Mouse (Mus musculus) spleen, postnatal 36 days (tissue): ENCODE measurements around the gene Plpp2.

Experiments used
- DNase-seq, 2 experiments: peaks; one replicate each; pipeline ENCODE4 v3.0.0; 2022; ENCODE audit warnings: low spot score in 2 of 2, mixed read lengths in 1 of 2

Plpp2 gene

GRCm38 (mm10) chr10:79550366-79550765 is 16.8 kb upstream of the Plpp2 start:
- DNase-seq = no peak

GRCm38 (mm10) chr10:79548971-79549723 is 15.6 kb upstream of the Plpp2 start:
- no peak for DNase-seq

GRCm38 (mm10) chr10:79548546-79548945 is 14.9 kb upstream of the Plpp2 start:
- no peak for DNase-seq

GRCm38 (mm10) chr10:79547148-79547675 is 13.6 kb upstream of the Plpp2 start:
- no peak for DNase-seq

GRCm38 (mm10) chr10:79546483-79546882 is 12.9 kb upstream of the Plpp2 start:
- no peak for DNase-seq

GRCm38 (mm10) chr10:79545891-79546290 is 12.3 kb upstream of the Plpp2 start:
- DNase-seq = no peak

GRCm38 (mm10) chr10:79544631-79545030 is 11.0 kb upstream of the Plpp2 start:
- no peak for DNase-seq

GRCm38 (mm10) chr10:79543884-79544597 is 10.4 kb upstream of the Plpp2 start:
- DNase-seq = no peak

- DNase-seq = no peak
These were observed 8.6 kb upstream of the Plpp2 start for GRCm38 (mm10) chr10:79542171-79542570.

- DNase-seq = no peak
These were observed 7.9 kb upstream of the Plpp2 start for GRCm38 (mm10) chr10:79541522-79541921.

- no peak for DNase-seq
These were observed 7.2 kb upstream of the Plpp2 start for GRCm38 (mm10) chr10:79540746-79541145.

- no peak for DNase-seq
These were observed 6.3 kb upstream of the Plpp2 start for GRCm38 (mm10) chr10:79539701-79540495.

- DNase-seq = no peak
These were observed 5.3 kb upstream of the Plpp2 start for GRCm38 (mm10) chr10:79538873-79539272.

GRCm38 (mm10) chr10:79538323-79538722 is 4.7 kb upstream of the Plpp2 start:
- DNase-seq = no peak

- no peak for DNase-seq
These were observed 4.2 kb upstream of the Plpp2 start for GRCm38 (mm10) chr10:79537781-79538180.

GRCm38 (mm10) chr10:79537271-79537670 is 3.7 kb upstream of the Plpp2 start:
- DNase-seq = no peak

GRCm38 (mm10) chr10:79536461-79537080 is 3.0 kb upstream of the Plpp2 start:
- no peak for DNase-seq

GRCm38 (mm10) chr10:79535431-79535830 is 1.8 kb upstream of the Plpp2 start:
- DNase-seq = no peak

- DNase-seq = no peak
These were observed 830 bp upstream of the Plpp2 start for GRCm38 (mm10) chr10:79534426-79534825.

GRCm38 (mm10) chr10:79532678-79533077 is 918 bp downstream of the Plpp2 start:
- DNase-seq = no peak

- DNase-seq = no peak
These were observed 2.0 kb downstream of the Plpp2 start for GRCm38 (mm10) chr10:79531593-79531992.

GRCm38 (mm10) chr10:79530721-79531120 is 2.9 kb downstream of the Plpp2 start:
- no peak for DNase-seq
